Mouse (Mus musculus): ENCODE measurements around the gene Cbx5. TPM values are rescaled to one million over a fixed set of nuclear protein-coding genes. Genes with fewer than 3 reads are reported as not detected.
A peak's percentile ranks its signal among the peaks of the same experiment; 100 is the strongest.
"Not testable (repeated sequence)": the region's sequence is repeated elsewhere in the genome, so short reads cannot be mapped to it uniquely, and the experiment has no call there.

Cbx5 gene
- total RNA-seq, 2 experiments from 2014 or later: 79.0 to 82.6 TPM

GRCm38 (mm10) chr15:103251595-103251994, 12.0 kb upstream of the Cbx5 start:
- DNase-seq: no peak

DNA sequence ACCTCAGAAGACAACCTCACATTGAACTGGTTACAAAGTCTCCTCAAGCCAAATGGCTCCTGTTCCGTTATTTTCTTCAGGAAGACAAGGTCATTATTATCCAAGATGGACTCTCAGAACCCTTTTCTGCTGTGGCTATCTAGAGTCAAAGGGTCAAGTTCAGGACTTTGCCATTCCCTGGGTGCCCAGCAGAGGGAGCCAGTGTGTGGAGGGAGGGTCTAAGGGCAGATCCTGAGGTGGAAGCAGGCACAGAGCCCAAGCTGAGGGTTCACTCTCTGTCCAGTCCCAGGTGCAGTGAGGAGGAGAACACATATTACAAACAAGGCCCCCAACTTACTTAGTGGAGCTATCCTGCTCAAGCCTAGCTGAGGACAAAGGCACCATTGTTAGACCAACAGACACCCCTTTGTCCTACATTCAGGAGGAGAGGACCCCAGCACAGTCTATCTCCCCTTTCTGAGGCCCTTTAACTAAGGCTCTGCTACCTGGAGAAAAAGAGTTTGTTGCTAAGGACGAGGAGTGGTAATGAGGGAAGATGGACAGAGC, 10.7 kb upstream of the Cbx5 start:
- DNase-seq: peak; percentile 84 to 86

DNA sequence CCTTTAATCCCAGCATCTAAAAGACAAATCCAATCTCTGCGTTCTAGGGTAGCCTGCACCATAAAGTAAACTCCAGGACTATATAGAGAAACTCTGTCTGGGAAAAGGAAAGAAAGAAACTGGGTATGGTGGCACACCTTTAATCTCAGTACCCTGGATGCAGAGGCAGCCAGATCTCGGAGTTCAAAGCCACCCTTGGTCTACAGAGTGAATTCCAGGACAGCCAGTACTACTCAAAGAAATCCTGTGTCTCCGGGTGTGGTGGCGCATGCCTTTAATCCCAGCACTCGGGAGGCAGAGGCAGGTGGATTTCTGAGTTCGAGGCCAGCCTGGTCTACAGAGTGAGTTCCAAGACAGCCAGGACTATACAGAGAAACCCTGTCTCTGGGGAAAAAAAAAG, 9.9 kb upstream of the Cbx5 start:
- not testable (repeated sequence) for DNase-seq

- DNase-seq: peak; percentile 31 to 34
These were observed 9.0 kb upstream of the Cbx5 start for GRCm38 (mm10) chr15:103248401-103249313.

- no peak for DNase-seq
These were observed 8.3 kb upstream of the Cbx5 start for GRCm38 (mm10) chr15:103247782-103248400.

DNA sequence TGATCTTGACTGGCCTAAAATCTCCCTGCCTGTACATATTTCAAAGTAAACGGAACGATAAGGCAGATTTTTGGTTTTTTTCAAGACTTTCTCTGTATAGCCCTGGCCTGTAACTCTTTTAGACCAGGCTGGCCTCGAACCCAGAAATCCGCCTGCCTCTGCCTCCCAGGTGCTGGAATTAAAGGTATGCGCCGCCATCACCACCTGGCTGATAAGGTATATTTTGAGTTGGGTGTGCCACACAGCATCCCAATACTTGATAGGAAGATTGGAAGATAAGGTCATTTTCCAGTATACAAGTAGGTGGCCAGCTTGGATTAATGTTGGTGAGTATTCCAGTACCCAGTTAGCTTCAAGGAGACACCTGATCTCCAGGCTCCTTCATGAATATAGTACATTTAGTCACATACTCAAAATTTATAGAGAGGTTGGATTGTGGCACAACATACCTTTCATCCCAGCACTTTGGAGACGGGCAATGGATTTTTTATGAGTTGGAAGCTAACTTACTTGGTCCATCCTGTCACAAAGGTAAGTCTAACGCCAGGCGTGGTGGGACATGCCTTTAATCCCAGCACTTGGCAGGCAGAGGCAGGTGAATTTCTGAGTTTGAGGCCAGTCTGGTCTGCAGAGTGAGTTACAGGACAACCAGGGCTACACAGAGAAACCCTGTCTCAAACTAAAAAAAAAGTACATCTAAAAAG, 7.6 kb upstream of the Cbx5 start:
- no peak for DNase-seq

GRCm38 (mm10) chr15:103245616-103246015, 6.0 kb upstream of the Cbx5 start:
- no peak for DNase-seq

DNA sequence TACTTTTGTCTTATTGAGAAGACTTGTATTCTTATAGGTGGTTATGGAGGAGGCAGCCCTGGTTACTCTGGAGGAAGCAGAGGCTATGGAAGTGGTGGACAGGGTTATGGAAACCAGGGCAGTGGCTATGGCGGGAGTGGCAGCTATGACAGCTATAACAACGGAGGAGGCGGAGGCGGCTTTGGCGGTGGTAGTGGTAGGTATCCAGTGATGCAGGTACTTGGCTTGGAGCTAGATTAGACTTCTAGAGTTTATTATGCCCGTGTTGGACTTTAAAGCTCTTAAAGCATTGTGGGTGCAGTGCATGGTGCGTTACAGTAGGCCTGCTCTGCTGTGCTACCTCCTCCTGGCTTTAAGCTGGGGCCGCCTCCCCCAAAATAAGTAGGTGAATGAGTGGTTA, 3.3 kb upstream of the Cbx5 start:
- no peak for DNase-seq

GRCm38 (mm10) chr15:103241071-103242018, 1.7 kb upstream of the Cbx5 start:
- DNase-seq: not testable (repeated sequence)

GRCm38 (mm10) chr15:103240160-103241028, 778 bp upstream of the Cbx5 start, which contains the start of gene Hnrnpa1:
Gene Hnrnpa1 (plus strand): TSS chr15:103240432.
- peak; percentile 91 for DNase-seq

GRCm38 (mm10) chr15:103239130-103239684, 409 bp downstream of the Cbx5 start:
- DNase-seq: peak; percentile 94

DNA sequence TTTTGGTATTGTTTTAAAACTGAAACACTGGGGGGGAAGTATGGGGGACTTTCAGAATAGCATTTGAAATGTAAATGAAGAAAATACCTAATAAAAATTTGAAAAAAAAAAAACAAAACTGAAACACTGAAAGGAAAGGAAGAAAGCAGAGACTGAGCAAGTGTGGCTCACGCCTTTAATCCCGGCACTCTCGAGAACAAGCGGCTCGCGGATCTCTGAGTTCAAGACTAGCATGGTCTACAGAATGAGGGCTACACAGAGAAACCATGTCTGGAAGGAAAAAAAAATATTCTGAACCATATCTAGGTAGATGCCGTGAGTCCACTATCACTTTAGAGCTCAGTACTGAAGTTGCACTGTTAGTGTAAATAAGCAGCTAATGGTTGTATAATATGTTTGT, 2.3 kb downstream of the Cbx5 start:
- no peak for DNase-seq

GRCm38 (mm10) chr15:103233119-103233518, 6.5 kb downstream of the Cbx5 start:
- DNase-seq: no peak

DNA sequence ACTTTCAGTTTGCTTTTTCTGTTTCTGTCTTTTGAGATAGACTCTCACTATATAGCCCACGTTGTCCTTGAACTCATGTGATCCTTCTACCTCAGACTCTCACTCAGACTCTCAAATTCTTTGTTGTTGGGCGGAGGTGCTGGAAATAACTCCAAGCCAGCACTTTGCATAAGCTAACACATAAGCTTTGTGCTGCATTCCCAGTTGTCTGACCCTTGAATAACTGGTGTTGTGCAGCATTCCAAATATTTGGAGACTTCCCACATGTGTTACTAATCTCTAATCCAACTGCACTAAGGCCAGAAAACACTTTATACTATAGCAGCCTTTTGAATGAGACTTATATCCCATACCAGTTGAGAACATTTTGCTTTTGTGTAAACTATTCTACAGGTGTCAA, 10.7 kb downstream of the Cbx5 start:
- DNase-seq: no peak

DNA sequence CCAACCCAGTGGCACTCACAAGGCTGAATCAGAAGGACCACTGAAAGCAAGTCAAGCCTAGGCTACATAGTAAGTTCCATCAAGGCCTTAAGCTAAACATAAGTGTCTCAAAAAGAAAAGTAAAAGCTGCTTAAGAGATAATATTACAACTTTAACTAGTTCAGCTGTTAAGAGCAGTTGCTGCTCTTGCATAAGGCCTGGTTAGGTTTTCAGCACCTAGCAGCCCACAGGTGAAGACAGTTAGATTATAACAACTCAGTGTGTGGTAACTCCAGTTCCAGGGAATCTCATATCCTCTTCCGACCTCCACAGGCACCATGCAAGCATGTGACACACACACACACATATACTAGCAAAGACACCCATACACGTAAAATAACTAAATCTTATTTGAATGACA, 12.0 kb downstream of the Cbx5 start:
- DNase-seq: no peak

- DNase-seq: no peak
These were observed 12.6 kb downstream of the Cbx5 start for GRCm38 (mm10) chr15:103227022-103227421.

DNA sequence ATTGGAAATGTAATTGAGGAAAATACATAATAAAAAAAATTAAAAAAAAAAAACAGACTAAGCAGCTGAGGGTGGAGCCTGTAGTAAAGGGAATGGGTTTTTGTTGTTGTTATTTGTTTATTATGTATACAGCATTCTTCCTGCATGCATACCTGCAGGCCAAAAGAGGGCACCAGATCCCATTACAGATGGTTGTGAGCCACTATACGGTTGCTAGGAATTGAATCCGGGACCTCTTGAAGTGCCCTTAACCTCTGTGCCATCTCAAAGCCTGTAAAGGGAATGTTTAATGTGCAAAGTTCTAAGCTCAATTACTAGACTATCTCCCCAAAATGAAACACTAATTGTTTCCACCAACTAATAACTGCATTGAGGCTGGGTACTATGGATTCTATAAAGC, 15.5 kb downstream of the Cbx5 start:
- no peak for DNase-seq

DNA sequence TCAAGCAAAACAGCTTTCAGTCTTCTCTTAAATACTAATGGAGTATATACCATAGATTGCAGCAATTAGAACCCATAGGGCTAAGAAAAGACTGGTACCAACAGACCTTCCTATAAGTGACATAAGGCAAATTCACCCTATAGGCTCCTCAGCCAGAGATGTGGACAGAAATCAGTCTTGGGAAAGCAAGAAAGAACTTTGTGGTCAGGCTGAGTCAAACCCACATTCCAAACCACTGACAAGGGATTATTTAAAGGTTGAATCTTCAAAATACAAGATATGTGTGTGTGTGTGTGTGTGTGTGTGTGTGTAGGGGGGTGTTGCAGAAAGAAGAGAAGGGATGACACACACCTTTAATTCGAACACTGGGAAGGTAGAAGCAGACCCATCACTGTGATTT, 18.2 kb downstream of the Cbx5 start:
- peak; percentile 14 to 48 for DNase-seq

DNA sequence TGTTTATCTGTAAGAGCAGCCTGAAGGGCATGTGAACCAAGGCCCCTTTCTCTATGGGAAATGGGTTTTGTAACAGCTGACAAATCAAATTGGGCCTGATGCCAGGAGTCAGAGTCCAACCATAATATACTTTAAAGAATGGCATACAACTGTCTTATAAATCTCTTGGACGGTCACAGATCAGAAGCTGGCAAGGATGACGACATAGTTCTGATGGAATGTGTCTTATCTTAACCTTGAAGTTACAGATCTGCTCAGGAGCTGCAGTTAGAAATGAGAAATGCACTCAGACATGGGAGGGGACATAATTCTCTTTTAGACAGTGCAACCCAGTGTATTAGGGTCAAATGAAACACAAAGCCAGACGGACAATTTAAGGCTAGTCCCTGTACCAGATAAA, 18.8 kb downstream of the Cbx5 start:
- DNase-seq: peak; percentile 77

DNA sequence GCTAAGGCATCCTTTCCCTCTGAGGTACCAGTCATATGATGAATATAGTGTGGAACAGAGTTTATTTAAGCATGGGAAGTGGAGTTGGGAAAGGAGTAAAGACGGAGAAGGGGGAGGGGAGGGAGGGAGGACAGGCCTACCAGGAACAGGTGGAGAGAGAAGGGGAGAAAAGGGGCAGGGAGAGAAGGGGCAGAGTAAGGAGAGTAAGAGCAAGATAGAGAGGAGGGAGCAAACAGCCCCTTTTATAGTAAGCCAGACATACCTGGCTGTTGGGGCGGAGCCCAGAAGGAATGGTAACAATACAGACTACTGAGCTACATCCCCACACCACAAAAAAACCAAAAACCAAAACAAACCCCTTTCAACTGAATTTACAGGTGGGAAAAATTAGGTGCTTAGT, 23.6 kb downstream of the Cbx5 start:
- no peak for DNase-seq

All from adrenal gland, postnatal 36 days (tissue).